Mouse (Mus musculus) gastrocnemius, adult 18-20 months (tissue): Measurements from ENCODE around the gene Bglap3. TPM values are rescaled to one million over a fixed set of nuclear protein-coding genes. Genes with fewer than 3 reads are reported as not detected.

Experiments
- DNase-seq: peaks from one replicate; pipeline ENCODE4 v3.0.0; 2021; ENCODE audit warnings: low spot score
- total RNA-seq, 2 experiments: library from RNA; stranded (reverse); gene quantifications; 2 replicates each; pipeline ENCODE4 v1.2.3; 2021

Gene Bglap3
- total RNA-seq, 2 experiments from 2014 or later, result not detected

DNA sequence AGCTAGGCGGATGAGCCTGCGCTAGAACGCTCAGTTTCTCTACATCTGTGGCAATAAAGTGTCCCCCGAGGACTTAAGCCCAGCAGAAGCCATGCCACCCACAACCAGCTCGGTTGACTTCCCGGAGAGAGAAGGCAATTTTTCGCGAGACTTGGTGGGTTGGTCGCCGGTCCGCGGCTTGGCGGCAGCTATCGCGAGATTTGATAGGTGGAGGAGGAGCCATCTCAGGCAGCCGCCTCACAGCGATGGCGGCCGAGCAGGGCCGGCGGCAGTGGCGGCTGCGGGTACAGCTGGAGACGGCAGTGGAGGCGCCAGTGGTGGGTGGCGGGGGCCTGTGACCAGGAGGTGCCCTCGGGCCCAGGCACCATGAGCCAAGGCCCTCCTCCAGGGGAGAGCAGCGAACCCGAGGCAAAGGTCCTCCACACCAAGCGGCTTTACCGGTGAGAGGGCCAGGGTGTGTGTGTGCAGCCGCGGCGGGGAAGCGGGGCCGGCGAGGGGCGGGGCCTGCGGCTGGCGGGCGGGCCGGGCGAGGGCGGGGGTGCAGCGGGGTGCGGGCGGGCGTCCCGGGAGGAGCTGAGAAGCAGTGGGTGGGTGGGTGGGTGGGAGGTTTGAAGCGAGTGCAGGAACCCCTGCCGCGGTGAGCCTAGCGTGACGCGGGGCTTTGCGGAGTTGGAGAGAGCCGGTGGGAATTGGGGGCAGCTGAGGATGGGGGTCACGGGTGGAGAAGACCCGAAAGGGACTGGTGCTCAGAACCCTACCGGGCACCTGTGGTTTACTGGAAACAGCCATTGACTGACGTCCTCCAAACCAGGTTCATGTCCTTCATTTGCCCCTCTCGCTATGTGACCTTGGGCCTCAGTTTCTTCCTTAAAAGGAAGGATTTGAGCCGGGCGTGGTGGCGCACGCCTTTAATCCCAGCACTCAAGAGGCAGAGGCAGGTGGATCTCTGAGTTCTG, 36.2 kb downstream of the Bglap3 start, which contains the start of the genes Tmem79 and Smg5:
TSS of gene Tmem79 (minus strand) at position 91 of the 956 bp plus-strand sequence.
TSS of gene Smg5 (plus strand) at position 203 of the 956 bp plus-strand sequence.
- peak; percentile 97 for DNase-seq

DNA sequence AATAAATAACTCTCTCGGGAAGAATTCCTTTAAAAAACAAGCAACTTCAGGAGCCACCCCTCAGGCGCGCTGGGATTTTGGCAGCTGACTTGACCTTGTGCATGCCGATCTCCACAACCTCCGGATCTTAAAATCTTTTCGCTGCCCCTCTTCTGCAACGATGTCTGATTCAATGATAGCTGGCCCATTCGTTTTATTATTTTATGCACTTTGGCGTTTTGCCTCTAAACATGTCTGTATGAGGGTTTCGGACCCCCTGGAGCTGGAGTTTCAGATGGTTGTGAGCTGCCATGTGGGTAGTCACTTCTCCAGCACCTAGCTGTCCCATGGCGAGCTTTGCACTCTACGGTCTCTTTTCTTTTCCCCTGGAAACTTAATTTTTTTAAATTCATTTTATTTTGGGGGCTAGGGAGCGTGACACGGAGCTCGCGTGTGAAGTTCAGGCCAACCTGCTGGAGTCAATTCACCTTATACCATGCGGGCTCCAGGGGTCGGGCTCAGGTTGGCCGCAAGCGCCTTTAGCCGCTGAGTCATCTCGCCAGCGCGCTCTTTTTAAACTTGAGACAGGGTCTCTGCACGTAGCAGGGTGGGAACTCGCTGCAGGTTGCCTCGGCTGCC, 37.0 kb downstream of the Bglap3 start:
- DNase-seq, result no peak

DNA sequence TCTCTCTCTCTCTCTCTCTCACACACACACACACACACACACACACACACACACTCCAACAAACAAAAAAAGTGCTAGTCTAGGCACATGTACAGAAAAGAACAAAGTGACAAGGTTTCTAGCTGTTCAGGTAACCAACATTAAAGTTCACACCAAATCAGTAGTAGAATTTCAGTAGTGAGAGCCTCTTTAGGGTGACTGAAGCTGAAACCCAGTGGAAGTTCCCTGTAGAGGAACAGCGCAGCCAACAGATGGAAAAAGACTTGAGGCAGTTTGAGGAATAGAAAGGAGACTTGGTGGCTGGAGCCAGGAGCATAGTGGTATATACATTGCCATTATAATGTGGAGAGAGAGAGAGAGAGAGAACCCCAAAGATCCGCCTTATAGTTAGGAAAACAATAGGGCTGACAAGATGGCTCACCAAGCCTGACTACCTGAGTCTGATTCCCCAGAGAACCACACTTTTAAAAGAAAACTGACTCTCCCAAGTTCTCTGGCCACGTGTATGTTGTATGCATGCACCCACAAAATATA, 37.6 kb downstream of the Bglap3 start:
- no peak for DNase-seq

DNA sequence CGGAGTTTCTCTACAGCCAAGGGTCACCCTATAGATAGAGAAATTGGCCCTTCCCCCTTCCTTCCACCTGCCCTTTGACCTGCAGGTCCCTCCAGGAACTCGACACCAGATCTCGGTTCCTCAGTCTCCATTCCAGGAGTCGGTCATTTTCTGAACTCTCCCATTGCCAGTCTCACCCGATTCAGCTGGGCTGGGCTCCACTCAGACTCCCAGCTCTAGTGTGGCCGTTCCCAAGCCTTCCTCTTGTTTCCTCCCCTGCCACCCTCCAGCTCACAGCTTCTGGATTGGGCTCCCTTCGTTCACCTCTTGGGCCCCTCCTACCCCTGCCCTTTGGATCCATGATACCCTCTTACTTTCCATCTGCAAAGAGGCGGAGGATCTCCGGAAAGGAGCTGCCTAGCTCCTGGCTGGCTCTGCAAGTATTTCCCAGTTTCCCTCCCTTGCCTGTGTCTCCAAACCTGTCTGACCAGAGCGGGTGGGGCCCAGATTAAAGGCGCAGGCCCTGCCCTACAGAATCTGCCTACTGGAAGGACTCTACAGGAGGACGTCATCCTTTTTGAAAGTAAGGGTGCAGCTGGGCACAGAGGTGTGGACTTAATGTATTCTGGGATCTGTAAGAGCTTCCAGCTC, 38.4 kb downstream of the Bglap3 start:
- DNase-seq, result no peak

DNA sequence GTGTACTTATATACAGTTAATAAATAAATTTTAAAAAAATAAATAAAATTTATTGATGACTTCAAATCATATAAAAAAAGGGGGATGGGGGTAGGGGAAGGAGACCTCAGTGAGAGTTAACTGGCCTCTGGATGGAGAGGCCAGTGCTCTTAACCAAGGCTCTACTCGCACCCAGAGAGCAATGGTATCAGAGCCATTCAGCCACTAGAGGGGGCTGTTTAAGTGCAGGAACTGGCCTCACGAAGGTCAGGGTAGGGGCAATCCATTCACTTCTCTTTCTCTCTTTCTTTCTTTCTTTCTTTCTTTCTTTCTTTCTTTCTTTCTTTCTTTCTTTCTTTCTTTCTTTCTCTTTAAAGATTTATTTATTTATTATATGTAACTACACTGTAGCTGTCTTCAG, 41.3 kb downstream of the Bglap3 start:
- peak; percentile 63 for DNase-seq

DNA sequence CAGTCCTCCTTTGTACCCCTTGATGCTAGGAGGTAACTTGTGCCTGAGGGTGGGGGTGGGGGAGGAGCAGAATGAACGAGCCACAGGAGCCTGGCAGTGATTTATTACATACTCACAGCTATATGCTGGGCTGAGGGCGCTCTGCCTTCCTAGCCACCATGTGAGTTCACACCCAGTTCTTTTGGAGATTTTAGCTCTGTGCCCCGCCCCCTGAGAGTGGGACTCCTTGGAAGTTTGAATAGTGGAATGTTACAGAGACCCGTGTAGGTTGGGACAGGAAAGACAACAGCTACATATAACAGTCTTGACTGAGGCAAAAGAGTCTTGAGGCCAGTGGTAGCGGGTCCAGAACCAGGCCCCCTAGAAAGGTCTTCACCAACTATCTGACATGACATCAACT, 43.6 kb downstream of the Bglap3 start:
- no peak for DNase-seq

DNA sequence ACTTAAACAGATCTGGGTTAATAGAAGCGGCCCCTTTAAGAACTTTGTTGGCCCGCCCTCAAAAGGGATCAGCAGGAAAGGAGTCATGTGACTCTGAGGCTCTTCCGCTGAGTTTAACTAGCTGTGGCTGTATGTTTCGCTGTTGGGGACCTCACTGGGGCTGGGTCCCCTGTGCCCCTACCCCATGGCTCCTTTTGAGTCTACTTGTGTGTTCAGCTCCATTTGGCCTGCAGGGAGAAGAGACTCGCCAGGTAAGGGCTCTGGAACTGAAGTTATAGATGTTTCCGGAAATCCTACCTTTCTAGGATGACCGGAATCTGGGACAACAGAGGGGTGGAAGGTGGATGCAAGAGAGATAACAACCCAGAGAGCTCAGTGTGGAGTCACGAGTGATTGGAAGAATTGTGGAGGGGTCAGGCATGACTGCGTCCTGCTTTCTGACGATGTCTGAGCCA, 47.6 kb downstream of the Bglap3 start, which contains the start of gene Glmp:
TSS of gene Glmp (plus strand) at position 73 of the 455 bp plus-strand sequence.
- peak; percentile 67 for DNase-seq

Other genes starting within 250 kb of the Bglap3 start
- gene Mef2d, start 230.4 kb downstream of the Bglap3 start, total RNA-seq, result 100 to 1,000 TPM; 174 to 196 TPM
- not detected for gene Rhbg, start 118.0 kb downstream of the Bglap3 start, total RNA-seq
- 1 to 10 TPM in 1 of 2 experiments, under 1 TPM in 1; 1.00 to 1.3 TPM for gene Gm38392, start 85.5 kb downstream of the Bglap3 start, total RNA-seq
- 1 to 10 TPM; 7.4 to 7.9 TPM for gene Tsacc, start 75.7 kb downstream of the Bglap3 start, total RNA-seq
- 100 to 1,000 TPM in 1 of 2 experiments, 10 to 100 TPM in 1; 84.1 to 107 TPM for gene Cct3, start 75.6 kb downstream of the Bglap3 start, total RNA-seq
- gene Glmp, start 47.7 kb downstream of the Bglap3 start, total RNA-seq, result 10 to 100 TPM; 41.2 to 41.8 TPM
- gene Tmem79, start 36.6 kb downstream of the Bglap3 start, total RNA-seq, result 1 to 10 TPM; 3.1 to 3.9 TPM
- gene Smg5, start 36.5 kb downstream of the Bglap3 start, total RNA-seq, result 10 to 100 TPM; 37.5 to 48.1 TPM
- under 1 TPM; 0.50 to 0.75 TPM for gene Paqr6, start 8.2 kb downstream of the Bglap3 start, total RNA-seq
- gene Bglap2, start 6.0 kb upstream of the Bglap3 start, total RNA-seq, result not detected
- gene Bglap, start 11.7 kb upstream of the Bglap3 start, total RNA-seq, result not detected
- gene Pmf1, start 37.6 kb upstream of the Bglap3 start, total RNA-seq, result 10 to 100 TPM; 16.9 to 17.4 TPM
- gene Slc25a44, start 52.4 kb upstream of the Bglap3 start, total RNA-seq, result 10 to 100 TPM; 18.4 to 19.1 TPM
- 1 to 10 TPM; 1.4 to 2.0 TPM for gene Sema4a, start 88.4 kb upstream of the Bglap3 start, total RNA-seq
- gene Lmna, start 137.2 kb upstream of the Bglap3 start, total RNA-seq, result 10 to 100 TPM; 68.3 to 89.6 TPM
- gene Mex3a, start 159.7 kb upstream of the Bglap3 start, total RNA-seq, result under 1 TPM; 0.17 to 0.18 TPM
- gene Rab25, start 175.6 kb upstream of the Bglap3 start, total RNA-seq, result not detected
- 10 to 100 TPM; 90.8 to 95.9 TPM for gene Lamtor2, start 180.3 kb upstream of the Bglap3 start, total RNA-seq
- gene Ubqln4, start 181.0 kb upstream of the Bglap3 start, total RNA-seq, result 10 to 100 TPM; 86.3 to 89.9 TPM
- 10 to 100 TPM; 40.4 to 44.2 TPM for gene Ssr2, start 203.1 kb upstream of the Bglap3 start, total RNA-seq
- 10 to 100 TPM; 11.5 to 20.0 TPM for gene Arhgef2, start 233.2 kb upstream of the Bglap3 start, total RNA-seq